Mouse (Mus musculus) urinary bladder, postnatal 4 days (tissue): ENCODE results near the gene Tmem95.
A peak's percentile ranks its signal among the peaks of the same experiment; 100 is the strongest.

Experiments
- DNase-seq, 2 experiments: peaks; one replicate each; pipeline ENCODE4 v3.0.0; 2021 to 2022; ENCODE audit warnings: low spot score in 2 of 2

The Tmem95 gene

GRCm38 (mm10) chr11:69910781-69911560, 33.2 kb upstream of the Tmem95 start:
- DNase-seq = no peak

GRCm38 (mm10) chr11:69910177-69910576, 32.4 kb upstream of the Tmem95 start:
- DNase-seq = no peak

- DNase-seq = no peak
Observed at GRCm38 (mm10) chr11:69909174-69909573, 31.4 kb upstream of the Tmem95 start.

- no peak for DNase-seq
Observed at GRCm38 (mm10) chr11:69908645-69909044, 30.8 kb upstream of the Tmem95 start.

- no peak for DNase-seq
Observed at GRCm38 (mm10) chr11:69904311-69904710, 26.5 kb upstream of the Tmem95 start.

- DNase-seq = no peak
Observed at GRCm38 (mm10) chr11:69902972-69903371, 25.2 kb upstream of the Tmem95 start.

- DNase-seq = no peak
Observed at GRCm38 (mm10) chr11:69901993-69902392, 24.2 kb upstream of the Tmem95 start.

- DNase-seq = peak; percentile 93
Observed at GRCm38 (mm10) chr11:69901406-69901846, 23.6 kb upstream of the Tmem95 start.

GRCm38 (mm10) chr11:69900471-69901405, 22.9 kb upstream of the Tmem95 start, which contains the start of the genes 2810408A11Rik and Neurl4:
Gene 2810408A11Rik (minus strand): TSS chr11:69900987.
Gene Neurl4 (plus strand): TSS chr11:69901072.
- DNase-seq = peak; percentile 86 to 87

GRCm38 (mm10) chr11:69899870-69900269, 22.1 kb upstream of the Tmem95 start:
- no peak for DNase-seq

GRCm38 (mm10) chr11:69895291-69895690, 17.5 kb upstream of the Tmem95 start, which contains the start of gene Acap1:
Gene Acap1 (minus strand): TSS chr11:69895539.
- DNase-seq = no peak

- no peak for DNase-seq
Observed at GRCm38 (mm10) chr11:69894671-69895070, 16.9 kb upstream of the Tmem95 start.

- DNase-seq = no peak
Observed at GRCm38 (mm10) chr11:69891482-69891881, 13.7 kb upstream of the Tmem95 start.

GRCm38 (mm10) chr11:69886907-69887635, 9.3 kb upstream of the Tmem95 start:
- no peak for DNase-seq

GRCm38 (mm10) chr11:69884663-69885062, 6.8 kb upstream of the Tmem95 start:
- DNase-seq = no peak

GRCm38 (mm10) chr11:69884240-69884639, 6.4 kb upstream of the Tmem95 start:
- no peak for DNase-seq

- no peak for DNase-seq
Observed at GRCm38 (mm10) chr11:69883527-69884151, 5.8 kb upstream of the Tmem95 start.

- DNase-seq = no peak
Observed at GRCm38 (mm10) chr11:69883066-69883465, 5.2 kb upstream of the Tmem95 start.

- no peak for DNase-seq
Observed at GRCm38 (mm10) chr11:69881787-69882670, 4.2 kb upstream of the Tmem95 start.
